Mouse (Mus musculus) adrenal gland, postnatal 10 days (tissue): ENCODE measurements around the gene Limd1. TPM values are rescaled to one million over a fixed set of nuclear protein-coding genes. Genes with fewer than 3 reads are reported as not detected.

Source experiments
- DNase-seq: peaks from one replicate; pipeline ENCODE4 v3.0.0; 2021; ENCODE audit warnings: mixed read lengths
- total RNA-seq, 2 experiments: library from RNA; stranded (reverse); gene quantifications; 2 replicates each; pipeline ENCODE4 v1.2.3; 2021

Limd1 gene
- total RNA-seq, 2 experiments from 2014 or later: 31.8 to 35.9 TPM

GRCm38 (mm10) chr9:123516641-123517385, 38.3 kb downstream of the Limd1 start:
- DNase-seq: no peak

GRCm38 (mm10) chr9:123518969-123519894, 40.7 kb downstream of the Limd1 start:
- DNase-seq: no peak

- no peak for DNase-seq
These were observed 42.2 kb downstream of the Limd1 start for GRCm38 (mm10) chr9:123520735-123521134.

GRCm38 (mm10) chr9:123523676-123524075, 45.2 kb downstream of the Limd1 start:
- peak; percentile 51 for DNase-seq

GRCm38 (mm10) chr9:123525095-123525494, 46.6 kb downstream of the Limd1 start:
- DNase-seq: peak; percentile 70

GRCm38 (mm10) chr9:123526502-123526901, 48.0 kb downstream of the Limd1 start:
- no peak for DNase-seq

GRCm38 (mm10) chr9:123528087-123528925, 49.8 kb downstream of the Limd1 start:
- peak; percentile 25 for DNase-seq

- peak; percentile 68 for DNase-seq
These were observed 50.4 kb downstream of the Limd1 start for GRCm38 (mm10) chr9:123528926-123529295.

GRCm38 (mm10) chr9:123529392-123530157, 51.1 kb downstream of the Limd1 start, which contains the start of gene Sacm1l:
TSS of gene Sacm1l (plus strand) at chr9:123529759.
- peak; percentile 99 for DNase-seq

- no peak for DNase-seq
These were observed 51.6 kb downstream of the Limd1 start for GRCm38 (mm10) chr9:123530158-123530475.

- DNase-seq: peak; percentile 24
These were observed 52.1 kb downstream of the Limd1 start for GRCm38 (mm10) chr9:123530566-123531130.

GRCm38 (mm10) chr9:123531234-123531633, 52.7 kb downstream of the Limd1 start:
- DNase-seq: no peak

- DNase-seq: no peak
These were observed 58.1 kb downstream of the Limd1 start for GRCm38 (mm10) chr9:123536613-123537012.

GRCm38 (mm10) chr9:123538189-123538588, 59.7 kb downstream of the Limd1 start:
- DNase-seq: no peak

GRCm38 (mm10) chr9:123539093-123539492, 60.6 kb downstream of the Limd1 start:
- DNase-seq: no peak

GRCm38 (mm10) chr9:123539823-123540222, 61.3 kb downstream of the Limd1 start:
- DNase-seq: no peak

- DNase-seq: no peak
These were observed 76.1 kb downstream of the Limd1 start for GRCm38 (mm10) chr9:123554599-123554998.
